Mouse (Mus musculus) thymus, postnatal 4 days (tissue): Measurements from ENCODE around the gene Stn1.

Experiments
- DNase-seq: peaks from one replicate; pipeline ENCODE4 v3.0.0; 2021

The Stn1 gene

GRCm38 (mm10) chr19:47465467-47465866, 71.8 kb downstream of the Stn1 start:
- no peak for DNase-seq

DNA sequence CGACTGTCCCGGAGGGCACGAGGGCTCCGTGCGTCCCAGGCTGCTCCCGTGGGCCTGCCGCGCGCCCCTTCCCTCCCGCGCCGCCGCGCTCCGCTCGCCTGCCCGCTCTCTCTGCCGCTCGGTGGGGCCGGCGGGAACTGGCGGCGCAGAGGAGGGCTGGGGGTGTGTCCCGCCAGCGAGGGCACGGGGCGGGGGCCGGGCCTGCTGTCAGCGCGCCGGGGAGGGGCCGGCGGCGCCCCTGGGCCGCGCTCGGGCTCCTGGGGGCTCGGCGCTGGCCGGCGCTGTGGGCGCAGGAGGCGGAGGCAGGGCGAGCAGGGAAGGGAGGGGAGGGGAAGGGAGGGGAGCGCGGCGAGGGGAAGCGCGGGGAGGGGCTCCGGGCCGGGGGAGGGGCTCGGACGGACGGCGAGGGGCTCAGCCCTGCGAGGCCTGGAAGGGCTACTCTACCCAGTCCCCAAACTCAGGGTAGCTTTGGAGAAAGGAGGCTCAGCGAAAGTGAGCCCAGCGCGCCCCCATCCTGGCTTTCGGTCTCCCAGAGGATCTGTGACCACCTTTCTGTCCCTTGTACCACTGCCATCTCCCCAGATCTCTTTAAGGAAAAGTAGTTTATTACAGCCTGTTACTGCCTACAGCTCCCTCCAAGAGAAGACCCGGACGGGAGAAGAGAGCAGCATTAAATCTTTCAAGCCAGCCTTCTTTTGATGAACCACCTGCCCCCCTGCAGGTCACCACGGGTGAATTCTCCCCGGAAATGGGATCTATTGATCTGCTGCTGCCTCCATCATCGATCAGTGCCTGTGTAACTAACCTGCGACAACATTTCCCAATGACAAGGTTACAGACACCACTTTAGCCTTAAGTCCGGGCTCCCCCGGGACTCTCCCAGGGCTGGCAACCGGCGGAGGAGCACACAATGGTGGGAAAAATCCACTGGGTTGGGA, 72.7 kb downstream of the Stn1 start, which contains the start of gene Sh3pxd2a:
Gene Sh3pxd2a (minus strand): TSS at position 98 of the 938 bp plus-strand sequence.
- peak; percentile 81 for DNase-seq

GRCm38 (mm10) chr19:47463636-47464303, 73.5 kb downstream of the Stn1 start:
- DNase-seq, result peak; percentile 96

GRCm38 (mm10) chr19:47463206-47463605, 74.1 kb downstream of the Stn1 start:
- peak; percentile 39 for DNase-seq

DNA sequence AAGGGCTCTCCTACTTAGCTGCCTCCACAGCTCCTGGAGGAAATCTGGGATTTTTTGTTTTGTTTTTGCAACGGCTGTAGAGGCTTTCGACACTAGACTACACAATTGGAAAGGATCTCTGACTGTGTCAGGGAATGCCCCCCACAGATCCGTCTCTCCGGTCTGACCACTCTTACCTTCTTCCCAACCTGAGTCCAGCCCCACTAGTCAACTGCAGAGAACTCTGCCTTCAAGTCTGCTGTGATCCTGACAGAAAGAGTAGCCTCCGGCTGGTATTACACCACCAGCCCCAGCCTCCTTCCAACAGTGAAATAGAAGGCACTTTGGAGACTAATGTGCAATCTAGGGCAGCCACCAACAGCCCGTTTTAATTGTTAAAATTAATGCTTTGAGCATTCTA, 74.6 kb downstream of the Stn1 start:
- DNase-seq, result no peak

DNA sequence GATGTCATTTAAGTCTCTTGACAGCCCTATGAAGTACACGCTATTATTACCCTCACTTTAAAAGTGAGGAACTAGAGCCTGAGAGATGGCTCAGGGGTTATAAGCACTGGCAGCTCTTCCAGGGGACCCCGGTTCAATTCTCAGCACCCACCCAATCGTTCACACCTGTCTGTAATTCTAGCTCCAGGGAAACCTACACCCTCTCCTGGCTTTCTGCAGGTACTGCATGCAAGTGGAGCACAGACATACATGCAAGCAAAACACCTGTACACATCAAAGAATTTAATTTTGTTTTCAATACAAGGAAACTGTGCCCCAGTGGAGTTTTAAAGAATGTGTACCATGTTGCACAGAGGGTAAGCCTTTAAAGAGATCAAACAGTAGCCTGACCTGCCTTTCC, 75.5 kb downstream of the Stn1 start:
- DNase-seq, result no peak

- no peak for DNase-seq
These were observed 75.9 kb downstream of the Stn1 start for GRCm38 (mm10) chr19:47461386-47461785.

DNA sequence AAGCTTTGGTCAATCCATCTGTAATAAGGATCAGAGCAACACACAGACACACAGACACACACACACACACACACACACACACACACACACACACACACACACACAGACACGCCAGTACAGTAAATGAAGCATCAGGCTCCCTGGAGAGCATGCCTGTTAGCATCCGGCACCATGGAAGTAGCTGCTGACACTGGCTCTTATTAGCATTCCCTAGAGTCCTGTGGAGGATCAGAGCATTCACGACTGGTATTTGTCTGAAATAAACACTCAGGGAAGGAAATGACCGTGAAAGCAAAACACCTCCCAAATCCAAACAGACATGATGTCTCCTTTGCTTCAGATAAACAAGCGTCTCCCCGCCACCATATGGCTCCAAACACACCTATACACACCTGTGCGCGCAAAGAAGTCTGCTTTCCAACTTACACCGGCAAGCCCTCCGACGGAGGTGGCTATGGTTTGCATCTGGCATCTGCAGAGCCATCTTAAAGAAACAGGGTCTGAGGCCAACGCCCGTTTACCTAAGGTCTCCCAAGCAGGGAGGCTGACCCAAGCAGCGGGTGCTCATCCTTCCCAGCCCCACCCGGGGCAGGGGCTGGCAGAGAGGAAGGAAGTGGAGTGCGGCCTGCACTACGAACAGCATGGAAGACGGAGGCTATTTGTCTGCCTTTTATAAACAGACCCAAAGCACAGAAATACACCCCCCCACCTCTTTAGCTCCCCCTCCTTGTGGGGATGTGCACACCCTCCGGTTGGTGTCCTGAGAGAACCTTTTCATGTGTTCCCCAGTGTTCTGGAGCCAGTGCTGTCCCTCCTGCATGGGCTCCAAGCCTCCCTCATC, 77.0 kb downstream of the Stn1 start:
- no peak for DNase-seq

- DNase-seq, result no peak
These were observed 78.1 kb downstream of the Stn1 start for GRCm38 (mm10) chr19:47459214-47459613.

- DNase-seq, result no peak
These were observed 78.7 kb downstream of the Stn1 start for GRCm38 (mm10) chr19:47458504-47459161.

DNA sequence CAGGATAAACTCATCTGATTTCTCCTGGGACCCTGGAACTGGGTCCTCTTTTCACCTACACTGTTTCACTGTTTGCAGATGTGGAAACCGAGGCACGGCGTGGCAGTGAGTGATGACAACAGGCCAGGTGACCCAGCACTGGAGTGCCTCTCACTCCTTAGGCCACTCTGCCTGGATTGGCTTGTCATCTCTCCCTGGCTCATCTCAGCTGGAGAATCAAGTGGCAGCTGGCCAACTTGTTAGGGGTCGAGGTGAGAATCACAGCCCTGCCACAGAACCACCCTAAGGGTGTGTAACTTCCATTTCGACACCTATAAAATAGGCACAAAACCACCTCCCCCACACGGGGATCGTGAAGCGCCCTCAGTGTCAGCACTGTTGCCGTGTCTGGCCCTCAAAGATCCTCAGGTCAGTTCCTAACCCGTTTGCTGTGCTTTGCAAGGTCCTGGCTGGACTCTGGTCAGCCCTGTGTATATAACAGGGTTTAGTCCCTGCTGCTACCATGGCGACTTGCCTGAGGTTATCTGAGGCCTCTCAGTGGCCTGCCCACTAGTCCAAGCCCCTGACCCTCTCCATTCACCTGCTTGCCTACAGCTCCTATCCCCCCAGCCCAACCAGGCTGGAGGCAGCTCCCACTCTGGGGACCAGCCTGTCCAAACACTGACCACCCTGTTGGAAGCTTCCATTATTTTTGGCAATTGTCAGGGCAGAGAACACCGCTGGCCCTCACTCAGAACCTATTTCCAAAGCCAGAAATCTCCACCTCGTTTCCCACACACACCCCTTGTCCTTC, 79.4 kb downstream of the Stn1 start:
- no peak for DNase-seq

DNA sequence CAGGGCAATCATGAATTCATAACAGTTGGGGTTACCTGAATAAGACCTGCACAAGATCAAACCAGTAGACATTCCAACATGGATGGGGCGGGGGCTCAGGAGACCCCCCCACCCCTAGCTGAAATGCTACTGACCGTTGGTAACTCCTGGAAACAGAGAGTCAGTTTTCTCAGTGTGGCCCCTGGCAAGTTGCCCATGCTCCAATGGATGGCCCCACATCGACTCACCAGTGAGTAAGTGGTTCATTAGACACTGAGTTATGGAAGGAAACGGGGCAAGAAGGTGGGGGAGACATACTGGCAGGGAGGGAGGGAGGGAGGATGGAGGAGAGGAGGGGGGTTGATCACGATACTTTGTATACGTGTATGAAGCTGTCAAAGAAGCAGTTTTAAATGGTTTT, 81.3 kb downstream of the Stn1 start:
- DNase-seq, result no peak

- DNase-seq, result no peak
These were observed 82.1 kb downstream of the Stn1 start for GRCm38 (mm10) chr19:47455001-47455755.

GRCm38 (mm10) chr19:47454167-47455000, 82.9 kb downstream of the Stn1 start:
- DNase-seq, result no peak

GRCm38 (mm10) chr19:47453352-47453751, 84.0 kb downstream of the Stn1 start:
- DNase-seq, result no peak

GRCm38 (mm10) chr19:47452682-47453081, 84.6 kb downstream of the Stn1 start:
- no peak for DNase-seq

GRCm38 (mm10) chr19:47452211-47452610, 85.1 kb downstream of the Stn1 start:
- no peak for DNase-seq

GRCm38 (mm10) chr19:47451476-47452113, 85.7 kb downstream of the Stn1 start:
- DNase-seq, result peak; percentile 36
